Mouse (Mus musculus): Measurements from ENCODE around the gene Gpn1. TPM values are rescaled to one million over a fixed set of nuclear protein-coding genes. Genes with fewer than 3 reads are reported as not detected.

The Gpn1 gene
- total RNA-seq, 4 experiments from 2014 or later = 28.8 to 32.6 (median 32.2) TPM

DNA sequence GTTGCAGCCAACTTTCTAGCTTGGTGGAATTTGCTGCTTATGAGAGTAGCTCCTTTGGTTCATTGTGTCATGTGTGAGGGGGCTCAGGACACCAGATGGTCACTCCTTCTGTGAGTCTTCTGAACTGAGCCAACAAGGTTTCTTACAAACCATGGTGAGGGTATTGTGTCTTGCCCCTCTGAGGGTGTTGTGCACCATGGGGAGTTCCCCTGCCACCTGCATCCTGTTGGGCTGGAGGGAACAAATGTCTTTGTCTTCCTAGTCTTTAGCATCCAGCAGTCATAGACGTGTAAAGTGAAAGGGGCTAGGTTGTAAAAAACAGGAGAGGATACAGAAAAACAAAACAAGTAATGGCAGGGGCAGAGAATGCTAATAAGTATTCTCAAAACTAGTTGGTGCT lies 64.9 kb downstream of the Gpn1 start:
- no peak for DNase-seq (ENCODE audit: low spot score in 2 of 2)

DNA sequence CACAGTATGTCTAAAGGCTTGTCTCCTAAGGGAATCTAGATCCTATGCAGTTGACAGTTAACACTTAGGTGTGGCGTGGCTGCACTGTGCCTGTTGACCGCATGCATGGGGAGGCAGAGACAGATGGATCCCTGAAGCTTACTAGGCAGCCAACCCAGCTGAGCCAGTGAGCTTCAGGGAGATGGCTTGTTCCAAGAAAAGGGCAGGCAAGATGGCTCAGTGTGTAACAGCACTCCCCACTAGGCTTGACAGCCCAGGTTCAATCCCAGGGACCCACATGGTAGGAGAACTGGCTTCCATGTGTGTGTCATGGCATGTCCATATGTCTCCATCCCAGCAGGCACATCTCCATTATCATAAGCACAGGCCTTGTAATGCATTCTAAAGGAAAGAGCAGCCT lies 65.8 kb downstream of the Gpn1 start:
- no peak for DNase-seq (ENCODE audit: low spot score in 2 of 2)

DNA sequence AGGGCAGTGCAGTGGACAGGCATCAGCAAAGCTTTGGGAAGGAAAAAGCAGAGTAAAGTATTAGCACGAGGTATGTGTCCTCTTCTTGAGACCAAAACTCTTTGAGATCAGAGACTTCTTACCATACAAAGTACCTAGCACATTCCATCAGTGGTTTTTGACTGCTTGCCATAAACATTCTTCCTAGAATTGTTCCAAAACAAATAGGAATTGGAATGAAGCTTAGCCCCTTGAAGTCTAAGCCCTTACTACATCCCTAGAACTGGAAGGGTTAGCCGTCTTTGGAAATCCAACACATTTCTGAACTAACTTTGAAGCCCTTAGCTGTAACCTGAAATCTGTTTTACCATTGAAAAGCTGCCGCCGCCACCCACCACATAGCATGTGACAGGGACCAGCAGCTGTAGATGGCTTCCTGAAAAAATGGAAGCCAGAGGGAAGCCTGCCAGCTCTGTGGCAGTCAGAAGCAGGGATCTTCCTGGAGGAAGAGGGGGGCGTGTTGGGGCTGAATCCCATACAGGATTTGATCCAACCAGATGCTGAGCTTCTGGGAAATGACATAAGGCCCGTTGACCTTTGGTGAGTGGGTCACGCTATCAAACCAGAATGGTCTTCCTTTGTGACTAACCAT lies 67.6 kb downstream of the Gpn1 start:
- DNase-seq (ENCODE audit: low spot score in 2 of 2) = peak in 1 of 2 experiments; percentile 58

Other genes with a start within 250 kb of the Gpn1 start
- gene Krtcap3, start 243.1 kb upstream of the Gpn1 start, total RNA-seq (2022) = 1 to 10 TPM; 1.5 to 3.6 (median 2.5) TPM
- 10 to 100 TPM; 75.0 to 98.2 (median 83.8) TPM for gene Ift172, start 203.6 kb upstream of the Gpn1 start, total RNA-seq (2022)
- 100 to 1,000 TPM; 132 to 144 (median 133) TPM for gene Fndc4, start 198.7 kb upstream of the Gpn1 start, total RNA-seq (2022)
- under 1 TPM in 2 of 4 experiments, not detected in 2; 0.11 to 0.44 TPM for gene Gckr, start 197.3 kb upstream of the Gpn1 start, total RNA-seq (2022)
- 10 to 100 TPM; 47.5 to 52.8 (median 51.8) TPM for gene Zfp512, start 42.3 kb upstream of the Gpn1 start, total RNA-seq (2022)
- under 1 TPM in 1 of 4 experiments, not detected in 3; 0.17 TPM for gene 4930548H24Rik, start 9.0 kb upstream of the Gpn1 start, total RNA-seq (2022)
- 10 to 100 TPM; 48.2 to 53.6 (median 51.4) TPM for gene Slc4a1ap, start 32.3 kb downstream of the Gpn1 start, total RNA-seq (2022)
- gene Supt7l, start 33.1 kb downstream of the Gpn1 start, total RNA-seq (2022) = 10 to 100 TPM; 17.8 to 19.4 (median 18.1) TPM
- gene Mrpl33, start 102.2 kb downstream of the Gpn1 start, total RNA-seq (2022) = 100 to 1,000 TPM in 2 of 4 experiments, 10 to 100 TPM in 2; 76.5 to 106 (median 99.6) TPM
- 1 to 10 TPM; 4.1 to 5.8 (median 5.2) TPM for gene Rbks, start 202.9 kb downstream of the Gpn1 start, total RNA-seq (2022)
- gene Babam2, start 202.9 kb downstream of the Gpn1 start, total RNA-seq (2022) = 10 to 100 TPM; 43.3 to 54.7 (median 48.8) TPM